Mouse (Mus musculus) midbrain, embryonic 14.5 days (tissue): ENCODE results near the gene Rab31. TPM values are rescaled to one million over a fixed set of nuclear protein-coding genes. Genes with fewer than 3 reads are reported as not detected.
A peak's percentile ranks its signal among the peaks of the same experiment; 100 is the strongest.

Experiments
- ATAC-seq: fragments of 200-750 bp; cut with Nextera tagmentation; 2 replicates; pipeline ENCODE4 v1.8.0; 2017; ENCODE audit warnings: moderate number of reproducible peaks, moderate library complexity; ENCODE audit not compliant: low FRiP score, low TSS enrichment
- DNase-seq: peaks from one replicate; pipeline ENCODE4 v3.0.0-alpha.2; 2015
- H3K27ac ChIP-seq: fragments of 300-500 bp; sonication (generic); replicated peaks from 2 replicates; pipeline ENCODE4 v1.5.1; 2014; ENCODE audit warnings: mild to moderate bottlenecking, low read depth, low read length, moderate library complexity
- H3K27me3 ChIP-seq: fragments of 300-500 bp; sonication (generic); 2 replicates; pipeline ENCODE4 v1.6.1; 2014; ENCODE audit warnings: low read length, control low read depth, mixed read lengths; ENCODE audit not compliant: control insufficient read depth, insufficient read depth
- H3K36me3 ChIP-seq: fragments of 300-500 bp; sonication (generic); 2 replicates; pipeline ENCODE4 v1.6.1; 2014; ENCODE audit warnings: low read length, control low read depth; ENCODE audit not compliant: control insufficient read depth, insufficient read depth
- H3K4me1 ChIP-seq: fragments of 300-500 bp; sonication (generic); 2 replicates; pipeline ENCODE4 v1.6.1; 2014; ENCODE audit warnings: mild to moderate bottlenecking, antibody characterized with exemption, low read length, control low read depth; ENCODE audit not compliant: control insufficient read depth, insufficient read depth
- H3K4me2 ChIP-seq: fragments of 300-500 bp; sonication (generic); 2 replicates; pipeline ENCODE4 v1.6.1; 2014; ENCODE audit warnings: mild to moderate bottlenecking, low read length, moderate library complexity
- H3K4me3 ChIP-seq: fragments of 300-500 bp; sonication (generic); replicated peaks from 2 replicates; pipeline ENCODE4 v1.5.1; 2014; ENCODE audit warnings: low read depth, low read length
- H3K9ac ChIP-seq: fragments of 300-500 bp; sonication (generic); replicated peaks from 2 replicates; pipeline ENCODE4 v1.6.1; 2014; ENCODE audit warnings: mild to moderate bottlenecking, low read length, moderate library complexity
- H3K9me3 ChIP-seq: fragments of 300-500 bp; sonication (generic); 2 replicates; pipeline ENCODE4 v1.6.1; 2016; ENCODE audit warnings: low read length, control low read depth, mixed read lengths; ENCODE audit not compliant: control insufficient read depth
- WGBS: fragments of 180-500 bp; shearing (Covaris S2); extraction: QIAGEN DNeasy Blood & Tissue Kit; methylation state at CpG from one replicate; pipeline ENCODE4 v1.1.7; 2014; 5-methylcytosine and 5-hydroxymethylcytosine counted together
- polyA plus RNA-seq: library from polyadenylated mRNA; unstranded; fragments of >200 nt; fragmentation: Nextera tagmentation; extraction: Ambion mirVana; gene quantifications from 2 replicates; pipeline ENCODE4 v1.2.1, GENCODE M21; 2014

The Rab31 gene
- polyA plus RNA-seq, 1 experiment from 2014 or later = 90.2 TPM

DNA sequence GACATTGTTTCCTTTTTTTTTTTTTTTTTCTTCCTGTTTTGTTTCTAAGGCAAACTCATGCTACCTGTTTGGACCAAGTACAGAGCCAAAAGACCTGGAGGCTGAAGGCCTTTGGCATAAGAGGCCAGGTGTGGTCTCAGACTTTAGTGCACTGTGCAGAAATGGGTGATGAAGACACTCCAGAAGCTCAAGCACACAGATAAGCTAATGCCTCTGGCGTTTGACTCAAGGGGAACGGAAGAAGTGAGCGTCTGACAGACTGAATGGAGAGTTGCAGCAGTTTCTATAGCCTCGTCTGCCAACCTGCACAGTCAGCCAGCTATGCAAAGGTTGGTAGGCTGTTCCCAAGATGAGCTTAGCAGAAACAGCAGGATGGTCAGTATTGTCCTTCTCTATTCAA, 116.9 kb downstream of the Rab31 start:
- no peaks in the 10 kb centered on the region for H3K4me1 ChIP-seq
- WGBS = 72% methylated on average over 4 of the region's 4 CpGs
- no peak for DNase-seq

DNA sequence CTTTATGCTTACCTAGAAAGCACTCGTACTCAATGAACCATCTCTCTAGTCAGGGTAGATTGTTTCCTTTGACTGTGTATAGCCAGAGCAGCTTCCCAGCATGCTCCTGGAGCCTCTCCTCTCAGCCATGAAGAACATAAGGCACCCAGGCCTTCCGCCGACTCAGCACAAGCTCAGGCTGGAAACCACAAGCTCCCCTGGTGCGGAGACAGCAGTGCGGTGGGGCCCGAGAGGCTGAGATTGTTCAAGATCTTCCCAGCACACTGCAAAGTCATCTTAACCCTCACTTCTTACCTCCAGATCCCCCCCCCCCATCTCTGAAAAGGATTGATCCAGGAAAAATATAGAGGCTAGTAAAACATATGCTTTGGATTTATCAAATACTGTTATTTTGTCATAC, 122.0 kb downstream of the Rab31 start:
- H3K27me3 ChIP-seq = no peaks in the 10 kb centered on the region
- no peaks in the 10 kb centered on the region for H3K9me3 ChIP-seq
- DNase-seq = no peak
- no peaks in the 10 kb centered on the region for H3K4me1 ChIP-seq
- H3K9ac ChIP-seq = no peak overlapping the region
- H3K4me2 ChIP-seq = no peak overlapping the region
- 95% methylated on average over 6 of the region's 6 CpGs for WGBS
- ATAC-seq = no peak
- no peak overlapping the region for H3K27ac ChIP-seq
- no peak overlapping the region for H3K4me3 ChIP-seq
- H3K36me3 ChIP-seq = 0 out of 2 replicates have a peak, but pooled peaks cover 8% of the 10 kb centered on the region

More for the DNA sequence above, 116.9 kb downstream of the Rab31 start:
- Histone ChIP-seq H3K4me3 (no peak overlapping the region), H3K9me3 (no peaks in the 10 kb centered on the region), H3K27me3 (no peaks in the 10 kb centered on the region), H3K27ac (no peak overlapping the region), H3K4me2 (no peak overlapping the region), H3K9ac (no peak overlapping the region), H3K36me3 (0 out of 2 replicates have a peak, but pooled peaks cover 8% of the 10 kb centered on the region)
- no peak for ATAC-seq

DNA sequence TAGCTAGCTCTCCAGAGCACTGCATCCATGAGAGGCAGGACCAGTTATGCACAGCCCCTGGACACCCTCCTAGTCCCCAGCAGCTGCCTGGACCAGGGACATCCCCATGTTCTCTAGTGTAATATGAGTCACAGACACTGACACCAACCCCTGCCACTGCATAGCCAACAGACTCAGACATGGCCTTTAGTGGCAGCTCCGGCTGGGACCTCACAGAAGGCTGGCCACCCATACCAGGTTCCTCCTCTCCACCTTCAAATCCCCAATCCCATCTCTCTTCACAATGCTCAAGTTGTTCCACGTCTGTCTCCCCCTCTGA, 123.4 kb downstream of the Rab31 start:
- no peak for DNase-seq
- Histone ChIP-seq H3K36me3 (0 out of 2 replicates have a peak, but pooled peaks cover 8% of the 10 kb centered on the region), H3K4me3 (no peak overlapping the region), H3K27me3 (no peaks in the 10 kb centered on the region), H3K9me3 (no peaks in the 10 kb centered on the region), H3K27ac (no peak overlapping the region), H3K9ac (no peak overlapping the region), H3K4me2 (no peak overlapping the region), H3K4me1 (no peaks in the 10 kb centered on the region)
- WGBS = 81% methylated on average over 2 of the region's 2 CpGs
- no peak for ATAC-seq

DNA sequence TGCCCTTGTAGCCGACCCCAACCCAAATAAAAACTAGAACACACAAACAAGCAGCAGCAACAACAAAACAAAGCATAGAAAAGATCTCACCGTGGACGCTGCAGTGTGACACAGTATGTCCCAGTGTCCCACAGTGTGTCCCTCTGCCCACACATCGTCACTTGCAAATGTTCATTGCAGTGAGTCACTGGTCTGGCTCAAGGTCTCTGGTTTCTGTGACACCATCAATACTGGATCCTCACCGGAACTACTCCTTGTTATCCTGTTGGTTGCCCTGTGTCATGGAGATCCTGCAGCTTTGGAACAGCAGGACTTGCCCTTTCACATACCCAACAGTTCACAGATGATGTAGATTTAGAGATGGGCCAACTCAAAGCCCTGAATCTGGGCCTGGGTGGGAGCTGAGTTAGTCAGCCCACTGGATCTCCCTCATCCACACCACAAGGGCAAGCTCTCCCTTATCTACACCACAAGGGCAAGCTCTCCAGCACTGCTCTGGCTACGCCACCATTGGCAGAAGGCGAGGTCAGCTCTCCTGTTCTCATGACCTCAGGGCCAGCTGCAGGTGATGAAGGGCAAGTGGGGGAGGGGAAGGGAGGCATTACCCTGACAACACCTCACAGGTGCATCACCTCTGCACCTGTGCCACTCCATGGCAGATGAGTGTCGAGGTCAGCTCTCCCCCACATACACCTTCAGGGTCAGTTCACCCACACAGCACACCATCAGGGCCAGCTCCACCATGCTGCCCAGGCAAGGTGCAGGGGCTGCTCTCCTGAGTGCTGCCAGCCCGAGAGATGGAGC, 124.0 kb downstream of the Rab31 start:
- ATAC-seq = no peak
- 89% methylated on average over 9 of the region's 9 CpGs for WGBS
- peaks cover 3% of the 10 kb centered on the region; the same call in 1 of the 2 replicates for H3K4me1 ChIP-seq

DNA sequence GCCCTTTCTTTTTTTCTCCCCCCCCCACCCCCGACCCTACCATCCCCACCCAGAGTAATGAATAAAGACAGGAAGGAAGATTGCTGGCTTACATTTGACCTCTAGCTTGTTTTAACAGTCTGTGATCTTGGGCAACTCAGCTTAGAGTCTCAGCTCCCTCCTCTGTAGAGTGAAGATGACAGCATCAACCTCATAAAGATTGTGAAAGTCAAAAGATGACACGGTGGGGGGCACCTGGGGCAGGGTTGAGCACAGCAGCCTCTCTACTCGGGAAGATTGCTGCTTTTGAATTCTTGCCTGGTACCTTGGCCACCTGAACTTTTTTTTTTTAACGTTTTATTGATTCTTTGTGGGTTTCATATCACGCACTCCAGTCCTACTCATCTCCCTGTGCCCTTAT, 124.6 kb downstream of the Rab31 start:
- Histone ChIP-seq H3K4me2 (no peak overlapping the region), H3K27me3 (no peaks in the 10 kb centered on the region), H3K36me3 (0 out of 2 replicates have a peak, but pooled peaks cover 8% of the 10 kb centered on the region), H3K4me3 (no peak overlapping the region), H3K9ac (no peak overlapping the region), H3K27ac (no peak overlapping the region), H3K9me3 (no peaks in the 10 kb centered on the region), H3K4me1 (peaks cover 9% of the 10 kb centered on the region)
- ATAC-seq (no peak), DNase-seq (no peak)
- WGBS = 45% methylated on average over 5 of the region's 5 CpGs

More for the DNA sequence above, 124.0 kb downstream of the Rab31 start:
- no peaks in the 10 kb centered on the region for H3K9me3 ChIP-seq
- H3K27me3 ChIP-seq = no peaks in the 10 kb centered on the region
- 0 out of 2 replicates have a peak, but pooled peaks cover 8% of the 10 kb centered on the region for H3K36me3 ChIP-seq
- no peak overlapping the region for H3K4me2 ChIP-seq
- DNase-seq = no peak
- H3K9ac ChIP-seq = no peak overlapping the region
- no peak overlapping the region for H3K4me3 ChIP-seq
- no peak overlapping the region for H3K27ac ChIP-seq

DNA sequence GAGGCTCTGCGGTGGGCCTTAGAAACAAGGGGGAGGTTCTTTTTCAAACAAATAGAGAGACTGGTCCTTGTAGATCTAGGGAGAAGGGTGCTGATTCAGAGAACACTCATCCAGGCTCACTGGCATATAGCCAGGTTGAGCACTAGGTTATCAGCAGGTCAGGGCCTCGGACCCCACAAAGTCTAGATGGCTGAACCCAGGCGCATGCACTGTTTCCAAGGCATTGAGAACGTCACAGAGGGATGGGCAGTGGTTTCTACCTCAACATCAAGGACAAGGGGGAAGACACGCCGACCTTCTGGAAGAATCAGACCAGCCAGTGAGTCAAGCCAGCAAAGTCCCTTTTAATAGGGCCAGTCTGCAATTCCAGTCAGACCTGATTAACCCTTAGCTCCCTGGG, 125.3 kb downstream of the Rab31 start:
- 0 out of 2 replicates have a peak, but pooled peaks cover 4% of the 10 kb centered on the region for H3K36me3 ChIP-seq
- ATAC-seq (no peak), DNase-seq (no peak)
- no peak overlapping the region for H3K4me3 ChIP-seq
- no peak overlapping the region for H3K9ac ChIP-seq
- H3K4me1 ChIP-seq = peaks cover 16% of the 10 kb centered on the region
- H3K4me2 ChIP-seq = no peak overlapping the region
- 71% methylated on average over 6 of the region's 6 CpGs for WGBS
- H3K27me3 ChIP-seq = no peaks in the 10 kb centered on the region
- no peak overlapping the region for H3K27ac ChIP-seq
- no peaks in the 10 kb centered on the region for H3K9me3 ChIP-seq

- Histone ChIP-seq H3K27ac (peak overlapping the region; percentile 66; the same call in 1 of the 2 replicates), H3K27me3 (no peaks in the 10 kb centered on the region), H3K4me2 (no peak overlapping the region), H3K36me3 (no peaks in the 10 kb centered on the region), H3K9me3 (no peaks in the 10 kb centered on the region), H3K4me3 (no peak overlapping the region), H3K4me1 (peaks cover 16% of the 10 kb centered on the region), H3K9ac (no peak overlapping the region)
- 89% methylated on average over 5 of the region's 5 CpGs for WGBS
- ATAC-seq = no peak
- no peak for DNase-seq
Observed at GRCm38 (mm10) chr17:65643579-65643978, 129.0 kb downstream of the Rab31 start.

DNA sequence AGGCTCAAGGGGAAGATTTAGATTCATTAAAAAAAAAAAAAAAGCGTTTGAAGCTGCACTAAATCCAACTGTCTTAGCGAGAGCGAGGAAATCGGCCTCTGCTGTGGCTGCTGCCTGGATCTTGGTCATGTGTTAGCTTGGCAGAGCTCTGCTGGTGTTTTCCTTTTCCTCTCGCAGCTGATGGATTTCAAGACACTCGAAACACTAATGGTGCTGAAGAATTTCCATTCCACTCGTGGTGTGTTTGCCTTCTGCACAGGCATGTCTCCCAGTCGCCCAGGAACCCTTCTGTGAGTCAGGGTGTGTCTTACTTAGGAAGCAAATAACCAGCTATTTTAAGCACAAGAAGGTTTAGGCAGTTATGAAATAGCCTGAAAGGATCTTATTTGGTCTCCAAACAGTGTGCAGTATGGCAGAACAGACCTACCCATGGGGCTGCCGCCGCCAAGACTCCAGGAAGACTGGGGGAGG, 129.5 kb downstream of the Rab31 start:
- Histone ChIP-seq H3K9ac (no peak overlapping the region), H3K27ac (peak overlapping the region; percentile 66), H3K4me1 (peaks cover 16% of the 10 kb centered on the region), H3K27me3 (no peaks in the 10 kb centered on the region), H3K4me2 (peak overlapping the region; percentile 18; the same call in 1 of the 2 replicates), H3K36me3 (no peaks in the 10 kb centered on the region), H3K9me3 (no peaks in the 10 kb centered on the region), H3K4me3 (no peak overlapping the region)
- DNase-seq (peak; percentile 70), ATAC-seq (no peak)
- 23% methylated on average over 10 of the region's 10 CpGs for WGBS

- DNase-seq = no peak
- Histone ChIP-seq H3K9me3 (no peaks in the 10 kb centered on the region), H3K4me1 (peaks cover 16% of the 10 kb centered on the region), H3K4me2 (no peak overlapping the region), H3K4me3 (no peak overlapping the region), H3K27me3 (no peaks in the 10 kb centered on the region), H3K36me3 (no peaks in the 10 kb centered on the region), H3K27ac (peak overlapping the region; percentile 66), H3K9ac (no peak overlapping the region; the same call in 1 of the 2 replicates)
- no peak for ATAC-seq
- 9% methylated on average over 5 of the region's 5 CpGs for WGBS
Observed at GRCm38 (mm10) chr17:65642578-65642991, 130.0 kb downstream of the Rab31 start.
